Mouse (Mus musculus) CD8-positive naive resting alpha-beta T cell, adult 2 months (primary cell): ENCODE data around the gene Rimkla.
"Not testable (repeated sequence)": the region's sequence is repeated elsewhere in the genome, so short reads cannot be mapped to it uniquely, and the experiment has no call there.

Experiments
- DNase-seq, 2 experiments: peaks; one replicate each; pipeline ENCODE4 v3.0.0; 2022; ENCODE audit warnings: low read depth in 2 of 2, low spot score in 2 of 2

Gene Rimkla

GRCm38 (mm10) chr4:119492291-119492932, at the start of gene Rimkla:
Gene Rimkla (minus strand): TSS chr4:119492628.
- peak; percentile 4 to 21 for DNase-seq

DNA sequence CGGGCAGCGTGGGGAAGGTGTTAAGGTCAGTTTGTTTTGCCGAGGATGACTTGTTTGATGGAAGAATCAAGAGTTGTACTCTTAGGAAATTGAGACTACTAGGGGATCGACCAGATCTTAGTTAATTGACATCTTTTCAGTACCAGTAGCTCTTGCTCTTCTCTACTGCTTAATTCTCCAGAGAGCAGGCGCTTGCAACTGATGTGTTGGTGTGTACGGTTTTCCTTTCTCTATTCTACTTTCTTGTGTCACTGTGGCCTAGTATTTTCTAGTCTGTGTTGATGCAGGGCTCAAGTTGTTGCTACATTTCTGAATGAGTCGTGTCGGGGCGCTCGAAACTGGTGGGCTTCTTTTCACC, 48.1 kb upstream of the Rimkla start:
- no peak for DNase-seq

- DNase-seq = peak; percentile 41 to 60
Measured at GRCm38 (mm10) chr4:119539836-119540532, 47.6 kb upstream of the Rimkla start.

GRCm38 (mm10) chr4:119539031-119539824, 46.8 kb upstream of the Rimkla start, which contains the start of gene Frg2f1:
Gene Frg2f1 (minus strand): TSS chr4:119539529.
- DNase-seq = peak; percentile 87 to 90

- DNase-seq = no peak
Measured at GRCm38 (mm10) chr4:119537436-119537835, 45.0 kb upstream of the Rimkla start.

- not testable (repeated sequence) for DNase-seq
Measured at GRCm38 (mm10) chr4:119536615-119537014, 44.2 kb upstream of the Rimkla start, which contains the start of gene Foxj3. Gene Foxj3 (plus strand): TSS chr4:119537004.

DNA sequence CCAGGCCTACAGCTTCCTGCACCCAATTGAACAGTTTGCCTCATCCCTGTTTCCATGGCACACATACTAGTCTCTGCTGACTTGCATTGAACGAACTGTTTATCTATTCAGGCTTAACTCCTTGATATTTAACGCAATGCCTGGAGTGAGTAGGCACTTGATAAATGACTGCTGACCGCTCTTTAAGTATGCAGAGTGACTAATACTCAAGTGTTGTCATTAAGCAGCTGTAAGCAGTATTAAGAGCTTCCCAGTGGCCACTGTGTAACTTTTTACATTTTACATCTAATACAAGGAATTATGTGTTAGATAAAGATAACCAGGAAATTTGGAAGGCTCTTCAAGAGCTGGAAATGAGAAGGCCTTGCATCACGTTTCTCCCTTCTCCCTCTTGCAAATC, 42.7 kb upstream of the Rimkla start:
- DNase-seq = no peak

DNA sequence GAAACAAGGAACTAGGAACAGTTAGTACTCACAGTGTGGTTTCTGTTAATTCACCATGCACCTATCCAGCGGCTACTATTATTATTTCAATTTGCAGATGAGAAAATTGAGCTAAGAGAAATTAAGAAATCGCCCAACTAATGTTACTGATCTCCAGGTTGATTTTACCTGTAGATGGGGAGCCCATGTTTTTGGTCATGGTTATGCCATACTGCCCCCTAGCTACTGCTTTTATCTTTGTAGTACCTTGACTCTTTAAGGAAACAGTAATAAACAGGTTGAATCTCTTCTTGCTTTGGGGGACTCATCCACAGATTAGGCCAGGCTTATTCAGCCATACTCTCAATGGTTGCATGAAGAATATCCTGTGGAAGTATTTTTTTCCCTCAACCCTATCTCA, 39.4 kb upstream of the Rimkla start:
- peak in 1 of 2 experiments; percentile 37 for DNase-seq

- no peak for DNase-seq
Measured at GRCm38 (mm10) chr4:119526329-119526845, 34.0 kb upstream of the Rimkla start.

GRCm38 (mm10) chr4:119524466-119524865, 32.0 kb upstream of the Rimkla start:
- no peak for DNase-seq

DNA sequence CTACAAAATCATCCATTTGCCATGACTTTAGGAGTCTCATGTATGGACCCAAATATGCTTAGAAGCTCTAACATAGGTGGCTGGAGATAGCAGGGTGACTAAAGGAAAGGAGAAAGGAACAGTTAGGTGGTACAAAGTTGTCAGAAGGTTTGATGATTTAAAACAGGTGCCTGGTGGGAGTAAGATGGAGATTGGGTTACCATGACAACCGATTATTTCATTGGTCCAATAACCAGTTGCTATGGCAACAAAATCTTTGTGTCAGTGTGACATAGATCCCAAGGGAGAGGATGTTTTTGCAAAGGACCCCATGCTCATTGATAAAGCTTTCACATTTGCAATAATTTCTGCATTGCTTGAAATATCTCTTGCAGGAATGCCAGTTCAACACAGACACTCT, 31.6 kb upstream of the Rimkla start:
- no peak for DNase-seq

DNA sequence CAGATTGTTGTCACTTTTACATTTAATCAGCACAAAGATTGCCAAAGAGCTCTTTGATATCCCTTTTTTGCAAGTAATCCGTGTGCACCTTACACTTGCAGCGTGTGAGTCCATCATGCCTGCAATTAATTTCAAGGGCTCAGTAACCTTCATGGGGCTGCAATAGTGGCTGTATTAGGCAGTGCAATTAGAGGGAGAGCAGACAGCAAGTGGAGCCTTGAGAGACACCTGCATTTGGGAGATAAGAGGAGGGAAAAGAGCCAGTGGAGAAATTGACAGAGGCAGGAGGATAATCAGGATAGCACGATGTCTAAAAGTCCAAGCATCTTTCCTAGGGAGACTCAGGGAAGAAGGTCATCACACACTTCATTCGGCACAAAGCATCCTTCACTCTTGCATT, 31.1 kb upstream of the Rimkla start:
- no peak for DNase-seq

DNA sequence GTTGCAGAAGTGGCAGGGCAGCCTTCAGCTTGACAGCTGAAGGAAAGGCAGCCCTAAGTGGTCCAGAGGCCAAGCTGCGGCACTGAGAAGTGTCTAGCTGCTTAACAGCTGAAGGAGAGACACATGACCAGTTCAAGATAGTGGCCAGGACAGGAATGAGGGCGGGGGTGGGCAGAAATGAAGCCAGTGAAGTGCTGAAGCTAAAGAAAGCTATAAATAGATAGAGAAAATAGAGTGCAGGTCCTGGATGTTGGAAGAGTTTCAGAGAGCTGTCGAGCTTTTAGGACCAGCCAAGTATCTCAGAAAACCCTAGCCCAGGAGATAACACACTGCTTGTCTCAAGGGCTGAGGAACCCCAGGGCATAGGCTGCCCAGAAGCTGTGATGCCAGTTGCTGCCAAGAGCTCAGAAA, 20.3 kb upstream of the Rimkla start:
- no peak for DNase-seq

GRCm38 (mm10) chr4:119511591-119511990, 19.2 kb upstream of the Rimkla start:
- no peak for DNase-seq

DNA sequence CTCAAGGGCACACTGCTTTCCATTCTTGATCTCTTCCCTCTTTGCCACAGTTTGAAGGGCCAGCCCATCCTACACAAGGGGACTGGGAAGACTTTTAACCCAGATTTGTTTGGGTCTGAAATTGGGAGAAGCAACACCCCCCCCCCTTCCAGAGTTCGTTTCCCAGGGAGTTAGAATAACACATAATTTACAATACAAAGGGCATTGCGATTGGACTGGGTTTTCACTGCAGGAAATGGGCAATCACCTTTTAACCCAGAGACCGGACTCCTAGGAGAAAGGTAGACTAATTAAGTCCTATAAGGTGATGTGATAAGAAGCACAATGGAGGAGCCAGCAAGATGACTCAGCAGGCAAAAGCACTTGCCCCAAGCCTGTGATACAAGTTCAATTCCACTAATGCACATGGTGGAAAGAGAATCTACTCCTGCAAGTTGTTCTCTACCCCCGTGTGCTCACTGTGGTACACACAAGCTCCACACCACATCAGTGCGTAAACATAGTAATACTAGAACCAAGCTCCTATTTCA, 6.0 kb upstream of the Rimkla start:
- no peak for DNase-seq

GRCm38 (mm10) chr4:119492933-119493327, 502 bp upstream of the Rimkla start:
- no peak for DNase-seq

DNA sequence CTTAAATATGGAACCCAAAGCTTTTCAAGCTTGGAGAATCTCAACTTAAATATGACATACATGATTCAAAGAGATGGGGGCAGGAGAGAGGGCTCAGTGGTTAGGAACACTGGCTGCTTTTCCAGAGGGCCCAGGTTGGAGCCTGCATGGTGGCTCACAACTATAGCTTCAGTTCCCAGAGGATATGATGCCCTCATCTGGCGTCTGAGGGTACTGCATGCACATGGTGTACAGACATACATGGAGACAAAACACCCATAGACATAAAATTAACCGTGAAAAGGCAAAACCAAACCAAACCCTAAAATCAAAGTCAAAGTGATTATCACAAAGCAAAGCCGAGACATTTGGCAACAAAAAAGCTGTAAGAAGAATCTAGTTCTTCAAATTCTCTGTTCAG, 1.6 kb downstream of the Rimkla start:
- DNase-seq = peak in 1 of 2 experiments; percentile 18

DNA sequence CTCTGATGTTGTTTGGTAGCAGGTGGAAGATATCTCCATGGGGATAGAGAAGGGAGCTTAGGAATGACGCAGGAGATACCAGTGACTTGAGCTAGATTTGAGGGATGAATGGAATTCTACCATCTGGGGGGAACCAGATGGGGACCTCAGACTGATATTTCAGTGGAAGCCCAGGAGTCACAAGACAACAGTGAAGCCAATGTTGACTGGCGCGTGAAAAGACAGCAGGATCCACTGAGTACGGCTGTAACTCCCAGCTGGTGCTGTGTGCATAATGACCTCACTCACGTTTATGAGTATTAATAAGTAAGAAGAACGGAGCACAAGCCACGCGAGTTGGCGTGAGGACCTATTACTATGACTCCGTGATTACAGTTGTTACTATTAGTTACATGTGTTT, 2.8 kb downstream of the Rimkla start:
- DNase-seq = no peak

DNA sequence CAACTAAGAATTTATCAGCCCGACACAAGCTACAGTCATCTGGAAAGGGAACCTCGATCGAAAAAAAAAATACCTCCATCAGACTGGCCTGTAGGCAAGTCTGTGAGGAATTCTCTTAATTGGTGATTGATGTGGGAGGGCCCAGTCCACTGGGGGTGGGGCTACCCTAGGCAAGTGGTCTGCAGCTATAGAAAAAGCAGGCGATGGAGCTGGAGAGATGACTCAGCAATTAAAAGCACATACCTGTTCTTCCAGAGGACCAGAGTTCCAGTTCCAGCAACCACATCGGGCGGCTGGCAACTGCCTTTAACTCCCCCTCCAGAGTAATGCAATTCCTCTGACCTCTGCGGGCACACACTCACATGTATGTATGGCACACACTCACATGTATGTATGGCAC, 7.5 kb downstream of the Rimkla start:
- DNase-seq = no peak

DNA sequence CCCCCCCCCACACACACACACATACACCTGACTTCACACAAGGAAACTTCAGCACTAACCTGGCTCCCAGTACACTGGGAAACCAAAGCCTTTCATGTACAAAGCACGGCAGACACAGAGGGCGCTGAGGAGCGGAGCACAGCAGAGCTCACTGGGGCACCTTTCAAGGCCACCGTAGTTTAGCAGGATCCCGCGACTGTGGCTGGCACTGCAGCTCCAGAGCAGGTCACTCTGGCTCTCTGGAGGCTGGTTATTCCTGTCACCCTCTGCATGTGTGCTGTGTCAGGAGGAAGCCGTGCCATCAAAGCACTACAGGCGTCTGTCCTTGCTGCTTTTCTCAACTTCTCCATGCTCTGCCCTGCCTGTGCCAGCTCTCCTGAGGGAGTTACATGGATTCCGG, 9.4 kb downstream of the Rimkla start:
- no peak for DNase-seq

DNA sequence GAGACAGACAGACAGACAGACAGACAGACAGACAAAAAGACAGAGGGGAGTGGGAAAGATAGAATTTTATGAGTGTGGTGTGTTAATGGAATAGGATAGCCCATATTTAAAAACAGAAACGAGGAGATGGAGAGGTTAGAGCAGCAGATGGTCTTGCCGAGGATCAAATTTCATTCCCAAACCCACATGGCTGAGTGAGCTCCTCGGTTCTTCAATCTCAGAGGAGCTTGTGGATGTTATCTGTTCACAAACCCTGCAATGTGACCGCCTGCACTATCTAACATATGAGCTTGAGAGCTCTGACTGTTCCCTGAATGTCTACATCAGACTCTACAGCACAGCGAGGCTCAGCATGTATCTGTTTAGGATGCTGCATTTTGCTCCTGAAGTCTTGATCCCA, 19.3 kb downstream of the Rimkla start:
- no peak for DNase-seq
